Mouse (Mus musculus): Measurements from ENCODE around the gene Unc13a. TPM values are rescaled to one million over a fixed set of nuclear protein-coding genes. Genes with fewer than 3 reads are reported as not detected.
"Not testable (repeated sequence)": the region's sequence is repeated elsewhere in the genome, so short reads cannot be mapped to it uniquely, and the experiment has no call there.

The Unc13a gene
- 10 to 100 TPM; 11.7 to 12.9 TPM for total RNA-seq (2021)
- long read RNA-seq, experiment 1, partial matches to known transcripts, result 1 of 4 reads
- long read RNA-seq, experiment 1, other reads (novel, unspliced or antisense), result 3 of 4 reads
- long read RNA-seq, experiment 2, partial matches to known transcripts, result 1 of 2 reads
- long read RNA-seq, experiment 2, other reads (novel, unspliced or antisense), result 0 of 2 reads

- peak; percentile 81 to 90 for DNase-seq (ENCODE audit: low spot score in 2 of 2)
Observed at GRCm38 (mm10) chr8:71671549-71671965, at the start of gene Unc13a. Gene Unc13a, minus strand, starts transcription at chr8:71671757.

GRCm38 (mm10) chr8:71719928-71720457 lies 48.4 kb upstream of the Unc13a start:
- no peak for DNase-seq (ENCODE audit: low spot score in 2 of 2)

- DNase-seq (ENCODE audit: low spot score in 2 of 2), result no peak
Observed at GRCm38 (mm10) chr8:71719218-71719617, 47.7 kb upstream of the Unc13a start.

- no peak for DNase-seq (ENCODE audit: low spot score in 2 of 2)
Observed at GRCm38 (mm10) chr8:71718252-71718651, 46.7 kb upstream of the Unc13a start.

GRCm38 (mm10) chr8:71717096-71717495 lies 45.5 kb upstream of the Unc13a start:
- DNase-seq (ENCODE audit: low spot score in 2 of 2), result no peak

- DNase-seq (ENCODE audit: low spot score in 2 of 2), result no peak
Observed at GRCm38 (mm10) chr8:71716561-71717053, 45.0 kb upstream of the Unc13a start.

- DNase-seq (ENCODE audit: low spot score in 2 of 2), result no peak
Observed at GRCm38 (mm10) chr8:71715531-71715930, 44.0 kb upstream of the Unc13a start.

- no peak for DNase-seq (ENCODE audit: low spot score in 2 of 2)
Observed at GRCm38 (mm10) chr8:71711574-71711973, 40.0 kb upstream of the Unc13a start.

GRCm38 (mm10) chr8:71709800-71710446 lies 38.4 kb upstream of the Unc13a start:
- DNase-seq (ENCODE audit: low spot score in 2 of 2), result peak; percentile 53 to 58

- no peak for DNase-seq (ENCODE audit: low spot score in 2 of 2)
Observed at GRCm38 (mm10) chr8:71709134-71709799, 37.7 kb upstream of the Unc13a start.

GRCm38 (mm10) chr8:71707874-71708273 lies 36.3 kb upstream of the Unc13a start:
- no peak for DNase-seq (ENCODE audit: low spot score in 2 of 2)

GRCm38 (mm10) chr8:71703400-71703799 lies 31.8 kb upstream of the Unc13a start:
- not testable (repeated sequence) for DNase-seq (ENCODE audit: low spot score in 2 of 2)

- no peak for DNase-seq (ENCODE audit: low spot score in 2 of 2)
Observed at GRCm38 (mm10) chr8:71702923-71703322, 31.4 kb upstream of the Unc13a start.

GRCm38 (mm10) chr8:71702087-71702432 lies 30.5 kb upstream of the Unc13a start:
- no peak for DNase-seq (ENCODE audit: low spot score in 2 of 2)

- DNase-seq (ENCODE audit: low spot score in 2 of 2), result no peak
Observed at GRCm38 (mm10) chr8:71701414-71702086, 30.0 kb upstream of the Unc13a start, which contains the start of gene B3gnt3. Gene B3gnt3, minus strand, starts transcription at chr8:71701789.

- no peak for DNase-seq (ENCODE audit: low spot score in 2 of 2)
Observed at GRCm38 (mm10) chr8:71700493-71701269, 29.1 kb upstream of the Unc13a start.

GRCm38 (mm10) chr8:71695456-71695855 lies 23.9 kb upstream of the Unc13a start:
- DNase-seq (ENCODE audit: low spot score in 2 of 2), result not testable (repeated sequence)

- no peak for DNase-seq (ENCODE audit: low spot score in 2 of 2)
Observed at GRCm38 (mm10) chr8:71693166-71694041, 21.8 kb upstream of the Unc13a start.

- no peak for DNase-seq (ENCODE audit: low spot score in 2 of 2)
Observed at GRCm38 (mm10) chr8:71692509-71692908, 21.0 kb upstream of the Unc13a start.

GRCm38 (mm10) chr8:71689028-71689427 lies 17.5 kb upstream of the Unc13a start, which contains the start of gene Insl3:
Gene Insl3, plus strand, starts transcription at chr8:71689214.
- DNase-seq (ENCODE audit: low spot score in 2 of 2), result no peak
